Mouse (Mus musculus) midbrain, embryonic 14.5 days (tissue): ENCODE results near the gene Zfp362. TPM values are rescaled to one million over a fixed set of nuclear protein-coding genes. Genes with fewer than 3 reads are reported as not detected.

Source experiments
- ATAC-seq: fragments of 200-750 bp; cut with Nextera tagmentation; 2 replicates; pipeline ENCODE4 v1.8.0; 2017; ENCODE audit warnings: moderate number of reproducible peaks, moderate library complexity; ENCODE audit not compliant: low FRiP score, low TSS enrichment
- DNase-seq: peaks from one replicate; pipeline ENCODE4 v3.0.0-alpha.2; 2015
- H3K27ac ChIP-seq: fragments of 300-500 bp; sonication (generic); replicated peaks from 2 replicates; pipeline ENCODE4 v1.5.1; 2014; ENCODE audit warnings: mild to moderate bottlenecking, low read depth, low read length, moderate library complexity
- H3K27me3 ChIP-seq: fragments of 300-500 bp; sonication (generic); 2 replicates; pipeline ENCODE4 v1.6.1; 2014; ENCODE audit warnings: low read length, control low read depth, mixed read lengths; ENCODE audit not compliant: control insufficient read depth, insufficient read depth
- H3K36me3 ChIP-seq: fragments of 300-500 bp; sonication (generic); 2 replicates; pipeline ENCODE4 v1.6.1; 2014; ENCODE audit warnings: low read length, control low read depth; ENCODE audit not compliant: control insufficient read depth, insufficient read depth
- H3K4me1 ChIP-seq: fragments of 300-500 bp; sonication (generic); 2 replicates; pipeline ENCODE4 v1.6.1; 2014; ENCODE audit warnings: mild to moderate bottlenecking, antibody characterized with exemption, low read length, control low read depth; ENCODE audit not compliant: control insufficient read depth, insufficient read depth
- H3K4me2 ChIP-seq: fragments of 300-500 bp; sonication (generic); 2 replicates; pipeline ENCODE4 v1.6.1; 2014; ENCODE audit warnings: mild to moderate bottlenecking, low read length, moderate library complexity
- H3K4me3 ChIP-seq: fragments of 300-500 bp; sonication (generic); replicated peaks from 2 replicates; pipeline ENCODE4 v1.5.1; 2014; ENCODE audit warnings: low read depth, low read length
- H3K9ac ChIP-seq: fragments of 300-500 bp; sonication (generic); replicated peaks from 2 replicates; pipeline ENCODE4 v1.6.1; 2014; ENCODE audit warnings: mild to moderate bottlenecking, low read length, moderate library complexity
- H3K9me3 ChIP-seq: fragments of 300-500 bp; sonication (generic); 2 replicates; pipeline ENCODE4 v1.6.1; 2016; ENCODE audit warnings: low read length, control low read depth, mixed read lengths; ENCODE audit not compliant: control insufficient read depth
- WGBS: fragments of 180-500 bp; shearing (Covaris S2); extraction: QIAGEN DNeasy Blood & Tissue Kit; methylation state at CpG from one replicate; pipeline ENCODE4 v1.1.7; 2014; 5-methylcytosine and 5-hydroxymethylcytosine counted together
- polyA plus RNA-seq: library from polyadenylated mRNA; unstranded; fragments of >200 nt; fragmentation: Nextera tagmentation; extraction: Ambion mirVana; gene quantifications from 2 replicates; pipeline ENCODE4 v1.2.1, GENCODE M21; 2014

The Zfp362 gene
- polyA plus RNA-seq, 1 experiment from 2014 or later = 35.7 TPM

DNA sequence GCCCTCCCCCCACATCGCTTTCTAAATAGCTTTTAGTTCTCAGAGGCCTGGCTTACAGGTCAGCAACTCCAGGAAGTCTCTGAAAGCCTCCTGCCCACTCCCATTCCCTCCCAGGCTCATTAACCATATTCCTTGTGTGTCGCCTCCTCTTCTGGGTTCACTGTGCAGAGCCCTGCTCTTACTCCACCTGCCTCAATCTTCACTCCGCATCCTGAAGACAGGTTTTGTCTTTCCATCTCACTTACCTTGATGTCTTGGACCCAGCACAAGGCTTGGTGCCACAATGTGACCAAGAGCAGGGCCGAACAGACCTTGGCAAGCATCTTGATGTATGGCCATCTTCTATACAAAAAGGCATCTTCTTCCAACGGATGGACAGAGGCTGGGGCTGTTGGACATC, 46.6 kb downstream of the Zfp362 start:
- peaks cover 10% of the 10 kb centered on the region; the same call in 1 of the 2 replicates for H3K36me3 ChIP-seq
- H3K27ac ChIP-seq = no peak overlapping the region
- H3K9me3 ChIP-seq = 0 out of 2 replicates have a peak, but pooled peaks cover 7% of the 10 kb centered on the region
- ATAC-seq (no peak), DNase-seq (no peak)
- 88% methylated on average over 5 of the region's 5 CpGs for WGBS
- no peaks in the 10 kb centered on the region for H3K27me3 ChIP-seq
- H3K4me3 ChIP-seq = no peak overlapping the region
- H3K9ac ChIP-seq = no peak overlapping the region
- no peak overlapping the region for H3K4me2 ChIP-seq
- no peaks in the 10 kb centered on the region for H3K4me1 ChIP-seq

DNA sequence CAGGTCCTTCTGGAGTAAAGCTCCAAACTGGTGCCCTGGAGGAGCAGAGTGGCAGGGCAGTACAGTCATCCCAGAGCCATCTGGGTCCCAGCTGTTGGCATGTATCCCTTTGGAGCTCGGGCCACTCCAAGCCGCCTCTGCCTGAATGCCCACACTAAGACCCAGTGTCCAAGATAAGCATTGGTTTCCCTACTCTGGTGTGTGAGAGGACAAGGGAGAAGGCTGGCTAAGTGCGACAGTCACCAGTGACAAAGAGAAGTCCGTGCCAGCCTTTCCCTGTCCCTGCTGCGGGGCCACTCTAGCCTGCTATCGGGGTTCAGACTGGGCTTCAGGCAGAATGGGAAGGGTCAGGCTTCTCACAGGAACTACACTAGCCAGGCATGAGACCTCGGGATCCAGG, 49.9 kb downstream of the Zfp362 start:
- Histone ChIP-seq H3K27me3 (no peaks in the 10 kb centered on the region), H3K4me2 (no peak overlapping the region), H3K4me3 (no peak overlapping the region), H3K4me1 (no peaks in the 10 kb centered on the region), H3K9ac (no peak overlapping the region), H3K9me3 (no peaks in the 10 kb centered on the region), H3K27ac (peak overlapping the region; percentile 53), H3K36me3 (peaks cover 43% of the 10 kb centered on the region)
- DNase-seq (no peak), ATAC-seq (no peak)
- 75% methylated on average over 7 of the region's 7 CpGs for WGBS

DNA sequence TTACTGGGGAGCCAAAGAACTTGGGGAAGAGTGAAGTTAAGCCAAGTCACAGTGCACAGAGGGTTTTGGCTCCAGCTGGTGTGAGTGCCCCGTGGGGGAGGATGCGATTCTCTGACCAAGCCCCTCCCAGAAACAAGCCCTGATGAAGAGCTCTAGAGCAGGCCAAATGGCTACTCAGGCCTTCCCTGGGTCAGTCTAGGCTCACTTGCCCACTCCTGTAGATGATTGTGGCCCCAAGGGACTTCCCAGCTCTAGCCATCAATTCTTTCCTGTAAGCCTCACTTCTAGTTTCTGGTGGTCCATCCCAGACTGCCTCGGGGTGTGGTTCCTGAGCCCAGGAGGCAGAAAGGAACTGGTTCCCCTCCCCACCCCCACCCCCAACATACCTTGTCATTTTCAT, 50.8 kb downstream of the Zfp362 start, which contains the start of gene A3galt2:
Gene A3galt2, plus strand, starts transcription at position 301 of the 400 bp plus-strand sequence.
- H3K27ac ChIP-seq = peak within 1 kb of the TSS; percentile 53
- WGBS = 74% methylated on average over 3 of the region's 3 CpGs
- peaks cover 51% of the 10 kb centered on the region for H3K36me3 ChIP-seq

DNA sequence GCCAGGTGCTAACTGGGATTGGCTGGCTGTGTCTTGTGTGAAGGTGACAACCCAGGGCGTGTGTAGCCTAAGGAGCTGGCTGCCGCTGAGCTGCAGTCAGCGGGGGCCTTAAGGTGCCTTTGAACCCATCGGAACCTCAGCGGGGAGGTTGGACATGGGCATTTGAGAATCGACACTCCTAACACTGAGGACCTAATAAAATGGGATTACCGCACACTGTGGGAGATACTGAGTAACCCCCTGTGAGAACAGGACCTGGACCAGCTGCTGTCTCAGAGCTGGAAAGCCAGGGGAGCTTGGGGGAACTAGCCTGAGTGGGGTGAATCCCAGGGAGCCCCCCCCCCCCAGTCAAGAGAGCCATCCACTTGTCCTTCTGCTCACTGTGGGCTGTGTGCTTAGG, 52.3 kb downstream of the Zfp362 start:
- Histone ChIP-seq H3K4me1 (no peaks in the 10 kb centered on the region), H3K36me3 (peaks cover 66% of the 10 kb centered on the region), H3K4me2 (no peak overlapping the region), H3K27me3 (no peaks in the 10 kb centered on the region), H3K9ac (no peak overlapping the region), H3K9me3 (no peaks in the 10 kb centered on the region), H3K4me3 (no peak overlapping the region), H3K27ac (0 out of 2 replicates have a peak overlapping the region, but pooled peaks have one; percentile 20)
- DNase-seq = no peak
- 80% methylated on average over 7 of the region's 7 CpGs for WGBS
- ATAC-seq = no peak

More for the DNA sequence above, 50.8 kb downstream of the Zfp362 start, which contains the start of gene A3galt2:
- Histone ChIP-seq H3K27me3 (no peaks in the 10 kb centered on the region), H3K4me3 (no peak within 1 kb of the TSS), H3K4me2 (no peak within 1 kb of the TSS), H3K9ac (no peak within 1 kb of the TSS), H3K4me1 (no peaks in the 10 kb centered on the region), H3K9me3 (no peaks in the 10 kb centered on the region)
- ATAC-seq (no peak), DNase-seq (no peak)

DNA sequence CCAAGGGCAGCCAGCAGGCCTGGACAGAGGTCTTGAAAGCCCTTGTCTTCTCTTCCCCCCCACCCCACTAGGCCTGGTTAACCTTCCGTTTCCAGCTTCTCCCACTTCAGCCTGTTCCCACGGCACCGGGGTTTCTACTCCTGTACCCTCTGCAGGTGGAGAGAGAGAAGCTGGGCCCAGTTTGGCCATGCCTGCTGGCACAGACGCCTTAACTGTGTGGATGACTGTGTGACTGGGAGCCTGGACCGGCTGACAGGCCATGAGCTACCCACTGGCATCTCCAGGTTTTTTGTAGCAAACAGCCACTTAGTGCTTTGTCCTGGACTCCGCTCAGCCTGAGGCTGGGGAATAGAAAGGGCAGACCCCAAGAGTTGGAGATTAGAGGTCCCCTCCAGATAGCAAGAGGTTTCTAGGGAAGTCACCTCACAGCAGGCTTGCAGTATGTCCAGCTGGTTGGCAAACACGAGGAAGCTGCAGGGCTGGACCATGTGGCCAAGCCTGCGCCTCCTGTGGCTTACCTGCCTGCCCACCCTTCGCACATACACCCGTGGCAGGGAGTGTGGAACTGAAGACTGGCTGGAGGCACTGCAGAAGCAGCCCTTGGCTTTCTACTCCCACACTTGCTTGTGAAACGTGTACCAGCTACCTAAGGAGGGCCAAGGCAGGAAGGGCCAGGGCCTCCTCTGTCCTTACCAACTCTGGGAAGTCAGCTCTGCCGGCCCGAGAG, 53.7 kb downstream of the Zfp362 start:
- WGBS = 89% methylated on average over 13 of the region's 13 CpGs
- no peak overlapping the region for H3K9ac ChIP-seq
- no peaks in the 10 kb centered on the region for H3K4me1 ChIP-seq
- H3K27ac ChIP-seq = peak overlapping the region; percentile 38; the same call in 1 of the 2 replicates
- ATAC-seq = no peak
- H3K27me3 ChIP-seq = no peaks in the 10 kb centered on the region
- no peak for DNase-seq
- H3K36me3 ChIP-seq = peaks cover 80% of the 10 kb centered on the region
- no peak overlapping the region for H3K4me2 ChIP-seq
- no peaks in the 10 kb centered on the region for H3K9me3 ChIP-seq
- no peak overlapping the region for H3K4me3 ChIP-seq

DNA sequence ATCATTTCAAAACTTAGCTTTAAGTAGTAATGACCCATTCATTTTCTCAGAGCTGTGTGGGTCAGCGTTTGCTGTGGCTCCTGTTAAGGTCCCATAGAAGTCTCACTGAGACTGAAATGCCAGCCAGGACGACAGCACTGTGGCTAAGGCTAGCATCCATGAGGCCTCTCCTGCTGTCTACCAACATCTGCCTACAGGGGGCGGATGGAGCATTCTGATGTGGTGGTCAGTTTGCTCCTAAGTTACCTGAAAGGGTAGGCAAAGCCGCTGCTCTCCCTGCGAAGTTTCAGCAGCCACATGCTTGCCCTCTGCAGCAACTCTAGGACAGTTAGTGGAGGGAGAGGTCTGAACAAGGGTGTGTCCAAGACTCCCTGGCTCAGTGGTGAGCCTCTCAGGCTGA, 54.8 kb downstream of the Zfp362 start:
- no peak for DNase-seq
- Histone ChIP-seq H3K4me3 (no peak overlapping the region), H3K27me3 (no peaks in the 10 kb centered on the region), H3K9me3 (no peaks in the 10 kb centered on the region), H3K4me1 (no peaks in the 10 kb centered on the region), H3K9ac (no peak overlapping the region), H3K27ac (no peak overlapping the region), H3K4me2 (no peak overlapping the region), H3K36me3 (peaks cover 92% of the 10 kb centered on the region)
- 71% methylated on average over 5 of the region's 5 CpGs for WGBS
- ATAC-seq = no peak

DNA sequence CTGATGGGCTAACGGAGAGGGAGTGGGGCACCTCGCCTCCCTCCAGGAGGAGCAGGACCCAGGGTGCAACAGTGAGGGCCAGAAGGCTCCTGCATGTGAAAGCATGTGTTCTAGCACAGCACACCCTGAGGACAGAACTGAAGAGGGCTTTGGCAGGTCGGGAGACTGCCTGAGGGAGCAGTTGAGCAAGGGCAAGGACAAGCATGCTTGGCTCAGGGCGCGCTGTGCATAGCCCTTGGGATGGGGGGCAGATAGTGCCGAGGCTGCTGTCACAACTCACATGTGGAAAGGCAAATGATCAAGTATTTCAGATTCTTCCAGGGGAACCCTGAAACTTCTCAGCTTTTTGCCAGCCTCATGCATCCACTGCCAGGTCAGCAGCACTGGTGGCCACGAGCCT, 57.5 kb downstream of the Zfp362 start:
- Histone ChIP-seq H3K36me3 (peaks cover 100% of the 10 kb centered on the region), H3K9me3 (no peaks in the 10 kb centered on the region), H3K27ac (0 out of 2 replicates have a peak overlapping the region, but pooled peaks have one; percentile 20), H3K4me1 (no peaks in the 10 kb centered on the region), H3K4me3 (no peak overlapping the region), H3K9ac (no peak overlapping the region), H3K27me3 (no peaks in the 10 kb centered on the region), H3K4me2 (no peak overlapping the region)
- WGBS = 92% methylated on average over 7 of the region's 7 CpGs
- no peak for ATAC-seq
- DNase-seq = no peak

DNA sequence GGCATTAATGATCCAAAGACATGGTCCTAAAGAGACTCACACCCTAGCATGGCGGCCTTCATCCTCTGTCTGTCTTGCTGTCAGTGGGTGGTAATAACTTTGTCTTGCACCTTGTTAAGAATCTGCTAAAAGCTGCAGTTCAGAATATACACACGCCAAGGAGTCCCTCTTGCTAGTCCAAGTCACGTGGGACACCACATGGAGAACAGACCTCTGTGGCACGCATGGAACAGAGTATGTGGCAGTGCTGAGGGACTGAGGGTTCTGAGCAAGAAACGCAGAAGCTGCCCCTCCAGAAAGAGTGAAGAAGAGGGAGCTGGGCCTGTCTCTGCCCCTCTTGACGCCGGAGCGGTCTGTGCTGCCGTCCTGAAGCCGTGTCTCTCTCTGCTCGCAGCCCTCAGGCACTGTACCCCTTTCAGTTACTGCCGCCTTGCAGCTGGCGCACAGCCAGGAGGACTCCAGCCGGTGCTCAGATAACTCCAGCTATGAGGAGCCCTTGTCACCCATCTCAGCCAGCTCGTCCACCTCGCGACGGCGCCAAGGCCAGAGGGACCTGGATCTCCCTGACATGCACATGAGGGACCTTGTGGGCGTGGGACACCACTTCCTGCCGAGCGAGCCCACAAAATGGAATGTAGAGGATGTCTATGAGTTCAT, 58.1 kb downstream of the Zfp362 start:
- 82% methylated on average over 22 of the region's 22 CpGs for WGBS
- Histone ChIP-seq H3K27me3 (no peaks in the 10 kb centered on the region), H3K36me3 (peaks cover 100% of the 10 kb centered on the region), H3K4me2 (no peak overlapping the region), H3K4me1 (peaks cover 4% of the 10 kb centered on the region; the same call in 1 of the 2 replicates), H3K4me3 (no peak overlapping the region), H3K9ac (no peak overlapping the region), H3K27ac (0 out of 2 replicates have a peak overlapping the region, but pooled peaks have one; percentile 8), H3K9me3 (no peaks in the 10 kb centered on the region)
- no peak for DNase-seq
- no peak for ATAC-seq
